Mouse (Mus musculus) limb, embryonic 14.5 days (tissue): ENCODE measurements around the gene Dbn1. TPM values are rescaled to one million over a fixed set of nuclear protein-coding genes. Genes with fewer than 3 reads are reported as not detected.

Experiments
- ATAC-seq: fragments of 200-750 bp; cut with Nextera tagmentation; 2 replicates; pipeline ENCODE4 v1.8.0; 2017; ENCODE audit warnings: low read depth, moderate number of reproducible peaks, moderate TSS enrichment; ENCODE audit not compliant: low FRiP score
- DNase-seq: peaks from one replicate; pipeline ENCODE4 v3.0.0-alpha.2; 2015; ENCODE audit warnings: low spot score
- H3K27ac ChIP-seq: fragments of 300-500 bp; sonication (generic); replicated peaks from 2 replicates; pipeline ENCODE4 v1.5.1; 2014; ENCODE audit warnings: low read depth, mild to moderate bottlenecking, low read length, moderate library complexity, mixed read lengths
- H3K27me3 ChIP-seq: fragments of 300-500 bp; sonication (generic); 2 replicates; pipeline ENCODE4 v1.6.1; 2014; ENCODE audit warnings: low read length, mixed read lengths; ENCODE audit not compliant: control insufficient read depth, insufficient read depth
- H3K36me3 ChIP-seq: fragments of 300-500 bp; sonication (generic); 2 replicates; pipeline ENCODE4 v1.6.1; 2014; ENCODE audit warnings: mild to moderate bottlenecking, low read length, moderate library complexity, mixed read lengths; ENCODE audit not compliant: control insufficient read depth, insufficient read depth
- H3K4me1 ChIP-seq: fragments of 300-500 bp; sonication (generic); 2 replicates; pipeline ENCODE4 v1.6.1; 2014; ENCODE audit warnings: antibody characterized with exemption, low read length, mixed read lengths; ENCODE audit not compliant: control insufficient read depth, insufficient read depth
- H3K4me2 ChIP-seq: fragments of 300-500 bp; sonication (generic); replicated peaks from 2 replicates; pipeline ENCODE4 v1.6.1; 2014; ENCODE audit warnings: low read depth, mild to moderate bottlenecking, low read length, moderate library complexity; ENCODE audit not compliant: severe bottlenecking
- H3K4me3 ChIP-seq: fragments of 300-500 bp; sonication (generic); replicated peaks from 2 replicates; pipeline ENCODE4 v1.5.1; 2014; ENCODE audit warnings: low read length
- H3K9ac ChIP-seq: fragments of 300-500 bp; sonication (generic); 2 replicates; pipeline ENCODE4 v1.6.1; 2014; ENCODE audit warnings: mild to moderate bottlenecking, low read depth, low read length, moderate library complexity; ENCODE audit not compliant: severe bottlenecking
- H3K9me3 ChIP-seq: fragments of 300-500 bp; sonication (generic); 2 replicates; pipeline ENCODE4 v1.6.1; 2016; ENCODE audit warnings: low read length; ENCODE audit not compliant: control insufficient read depth
- POLR2A ChIP-seq: fragments of 200-500 bp; IDR thresholded peaks from 2 replicates; pipeline ENCODE4 v1.8.0; 2012; ENCODE audit warnings: inconsistent platforms, mild to moderate bottlenecking, moderate library complexity, borderline replicate concordance; ENCODE audit not compliant: insufficient read depth, insufficient read length; ENCODE audit errors: extremely low read depth
- WGBS: fragments of 180-500 bp; shearing (Covaris S2); extraction: QIAGEN DNeasy Blood & Tissue Kit; methylation state at CpG from one replicate; pipeline ENCODE4 v1.1.7; 2014; 5-methylcytosine and 5-hydroxymethylcytosine counted together
- polyA plus RNA-seq, 2 experiments: library from polyadenylated mRNA; depleted of rRNA in 1 of 2; stranded (reverse) in 1 of 2; unstranded in 1 of 2; fragments of >200 nt; fragmentation: Nextera tagmentation in 1 of 2; extraction: Ambion mirVana in 1 of 2; gene quantifications; 2 replicates each; pipeline versions ENCODE4 v1.2.1 to v1.2.3; 2012 to 2014

Dbn1 gene
- polyA plus RNA-seq, 2 experiments = 153 to 266 TPM

DNA sequence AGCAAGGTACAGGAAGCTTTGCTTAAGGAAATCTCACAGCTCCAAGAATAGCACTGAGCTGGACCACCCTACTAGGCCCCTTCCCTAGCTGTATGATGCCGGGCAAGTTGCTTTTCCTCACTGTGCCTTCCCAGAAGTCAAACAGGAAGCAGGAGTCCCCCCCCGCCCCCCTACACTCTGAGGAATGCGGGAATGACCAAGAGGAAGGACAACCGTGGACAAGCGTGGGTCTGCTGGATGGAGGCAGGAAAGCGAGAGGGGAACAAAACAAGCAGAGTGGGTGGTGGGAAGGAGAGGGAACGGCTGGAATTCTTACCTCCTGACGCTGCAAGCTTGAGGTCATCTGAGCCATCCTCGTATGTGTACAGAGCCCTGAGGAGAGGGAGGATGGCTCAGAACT lies 4.8 kb downstream of the Dbn1 start:
- Histone ChIP-seq H3K4me3 (no peak overlapping the region), H3K27me3 (no peaks in the 10 kb centered on the region), H3K4me1 (peaks cover 29% of the 10 kb centered on the region), H3K27ac (no peak overlapping the region; the same call in 1 of the 2 replicates), H3K9ac (no peak overlapping the region), H3K4me2 (no peak overlapping the region), H3K36me3 (peaks cover 56% of the 10 kb centered on the region), H3K9me3 (no peaks in the 10 kb centered on the region)
- 53% methylated on average over 9 of the region's 9 CpGs for WGBS
- DNase-seq (no peak), ATAC-seq (no peak)
- no peak for TF ChIP-seq POLR2A

DNA sequence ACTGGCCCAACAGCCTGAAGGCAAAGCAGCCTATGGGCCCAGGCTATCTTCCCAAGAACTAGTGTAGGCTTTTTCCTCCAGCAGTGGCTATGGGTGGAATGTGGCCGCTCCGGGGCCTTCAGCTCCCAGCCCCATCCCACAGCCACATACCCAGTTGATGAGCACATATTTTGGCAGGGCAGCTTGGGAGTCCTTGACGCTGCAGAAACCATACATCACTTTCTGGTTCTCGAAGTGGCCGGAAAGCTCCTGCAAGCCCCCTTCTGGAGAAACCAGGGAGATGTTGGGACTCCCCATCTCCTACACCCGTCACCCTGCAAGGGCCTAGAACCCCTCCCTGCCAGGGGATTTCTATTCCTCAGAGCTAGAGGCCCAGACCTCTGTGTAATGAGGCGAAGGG lies 5.4 kb downstream of the Dbn1 start:
- DNase-seq (no peak), ATAC-seq (no peak)
- 80% methylated on average over 7 of the region's 7 CpGs for whole genome bisulfite sequencing
- Histone ChIP-seq H3K4me2 (no peak overlapping the region), H3K4me1 (peaks cover 29% of the 10 kb centered on the region), H3K9ac (no peak overlapping the region), H3K27me3 (no peaks in the 10 kb centered on the region), H3K9me3 (no peaks in the 10 kb centered on the region), H3K36me3 (peaks cover 60% of the 10 kb centered on the region), H3K27ac (no peak overlapping the region), H3K4me3 (no peak overlapping the region)
- TF ChIP-seq POLR2A = no peak

DNA sequence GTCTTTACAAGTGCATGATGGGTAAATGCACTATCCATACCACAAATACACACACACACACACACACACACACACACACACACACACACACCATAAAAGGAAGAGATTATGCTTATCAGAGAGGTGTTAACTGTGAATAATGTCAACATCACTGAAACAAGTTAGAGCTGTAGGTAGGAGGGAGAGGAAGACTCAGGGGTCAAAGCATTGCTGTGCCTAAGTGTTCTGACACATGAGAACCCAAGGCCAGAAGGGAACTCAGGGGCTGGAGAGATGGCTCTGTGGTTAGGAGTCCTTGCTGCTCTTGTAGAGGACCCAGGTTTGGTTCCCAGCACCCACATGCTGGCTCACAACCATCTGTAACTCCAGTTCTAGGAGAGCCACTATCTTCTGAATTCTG lies 8.0 kb downstream of the Dbn1 start:
- DNase-seq (no peak), ATAC-seq (no peak)
- Histone ChIP-seq H3K9ac (no peak overlapping the region), H3K9me3 (no peaks in the 10 kb centered on the region), H3K27ac (no peak overlapping the region), H3K4me1 (peaks cover 13% of the 10 kb centered on the region), H3K4me3 (no peak overlapping the region), H3K27me3 (no peaks in the 10 kb centered on the region), H3K36me3 (peaks cover 84% of the 10 kb centered on the region), H3K4me2 (no peak overlapping the region)
- TF ChIP-seq POLR2A = no peak

DNA sequence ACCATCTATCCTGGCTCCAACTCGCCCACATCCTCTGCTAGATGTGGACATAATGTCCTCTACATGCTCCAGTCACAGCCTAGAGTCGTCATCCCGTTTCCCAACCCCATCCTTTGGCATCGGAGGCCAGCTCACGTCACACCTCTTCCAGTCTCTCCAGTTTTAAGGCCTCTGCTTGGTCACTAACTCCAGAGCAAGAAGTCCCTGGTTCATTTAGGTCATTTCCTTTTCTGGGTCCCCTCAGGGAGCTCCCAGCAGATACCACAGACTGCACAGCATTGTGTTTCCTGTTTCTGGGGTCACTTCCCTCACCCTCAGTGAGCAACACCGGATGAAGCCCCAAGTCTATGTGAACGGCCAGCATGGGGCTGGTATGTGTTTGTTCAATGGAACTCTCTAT lies 8.9 kb downstream of the Dbn1 start:
- no peak for DNase-seq
- Histone ChIP-seq H3K4me2 (no peak overlapping the region), H3K9ac (no peak overlapping the region), H3K4me1 (peaks cover 8% of the 10 kb centered on the region), H3K27me3 (no peaks in the 10 kb centered on the region), H3K9me3 (no peaks in the 10 kb centered on the region), H3K36me3 (peaks cover 93% of the 10 kb centered on the region), H3K27ac (no peak overlapping the region), H3K4me3 (no peak overlapping the region)
- TF ChIP-seq POLR2A = no peak
- no peak for ATAC-seq
- WGBS = 86% methylated on average over 7 of the region's 7 CpGs

DNA sequence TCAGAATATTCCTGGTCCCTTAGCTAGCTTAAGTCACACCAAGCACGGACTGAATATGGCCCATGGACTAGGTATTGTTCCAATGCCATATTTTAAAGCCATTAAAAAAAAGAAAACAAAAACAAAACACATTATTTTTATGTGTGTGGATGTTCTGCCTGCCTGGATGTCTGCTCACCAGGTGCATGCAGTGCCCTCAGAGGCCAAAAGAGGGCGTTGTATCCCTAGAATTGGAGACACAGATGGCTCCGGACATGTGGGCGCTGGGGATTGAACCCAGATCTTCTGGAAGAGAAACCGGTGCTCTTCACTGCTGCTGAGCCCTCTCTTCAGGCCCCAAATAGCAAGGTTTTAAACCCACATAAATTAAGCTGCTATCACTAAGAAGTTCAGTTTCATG lies 9.9 kb downstream of the Dbn1 start:
- Histone ChIP-seq H3K4me1 (peaks cover 8% of the 10 kb centered on the region; the same call in 1 of the 2 replicates), H3K4me3 (no peak overlapping the region), H3K27ac (no peak overlapping the region), H3K9me3 (no peaks in the 10 kb centered on the region), H3K9ac (no peak overlapping the region), H3K4me2 (no peak overlapping the region), H3K36me3 (peaks cover 91% of the 10 kb centered on the region), H3K27me3 (no peaks in the 10 kb centered on the region)
- no peak for DNase-seq
- TF ChIP-seq POLR2A = no peak
- 50% methylated on average over 5 of the region's 5 CpGs for WGBS
- ATAC-seq = no peak

DNA sequence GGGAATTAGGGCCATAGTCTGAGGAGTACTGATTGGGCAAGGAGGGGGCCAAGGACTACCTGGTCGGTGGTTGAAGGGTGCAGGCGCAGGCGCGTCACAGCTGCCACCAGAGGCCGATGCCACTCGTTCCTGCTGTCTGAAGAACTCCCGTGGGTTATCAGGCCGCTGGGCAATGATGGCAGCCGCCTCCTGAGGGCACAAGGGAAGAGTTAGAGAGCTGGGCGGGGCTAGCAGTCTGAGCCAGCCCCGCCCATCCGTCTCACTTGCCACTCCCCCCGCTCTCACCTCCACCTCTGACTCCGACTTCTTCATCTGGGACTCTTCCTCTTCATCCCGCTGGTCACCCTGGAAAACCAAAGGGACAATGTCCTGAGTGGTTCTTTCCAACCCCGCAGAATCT lies 10.4 kb downstream of the Dbn1 start:
- Histone ChIP-seq H3K4me2 (no peak overlapping the region), H3K36me3 (peaks cover 86% of the 10 kb centered on the region), H3K9ac (no peak overlapping the region), H3K27ac (no peak overlapping the region), H3K27me3 (no peaks in the 10 kb centered on the region), H3K9me3 (no peaks in the 10 kb centered on the region), H3K4me3 (no peak overlapping the region), H3K4me1 (peaks cover 11% of the 10 kb centered on the region; the same call in 1 of the 2 replicates)
- ATAC-seq (no peak), DNase-seq (no peak)
- TF ChIP-seq POLR2A = no peak
- WGBS = 57% methylated on average over 16 of the region's 16 CpGs
